Comparison of ENCODE assay signal across 20 mouse cellular contexts in the genomic region with DNA sequence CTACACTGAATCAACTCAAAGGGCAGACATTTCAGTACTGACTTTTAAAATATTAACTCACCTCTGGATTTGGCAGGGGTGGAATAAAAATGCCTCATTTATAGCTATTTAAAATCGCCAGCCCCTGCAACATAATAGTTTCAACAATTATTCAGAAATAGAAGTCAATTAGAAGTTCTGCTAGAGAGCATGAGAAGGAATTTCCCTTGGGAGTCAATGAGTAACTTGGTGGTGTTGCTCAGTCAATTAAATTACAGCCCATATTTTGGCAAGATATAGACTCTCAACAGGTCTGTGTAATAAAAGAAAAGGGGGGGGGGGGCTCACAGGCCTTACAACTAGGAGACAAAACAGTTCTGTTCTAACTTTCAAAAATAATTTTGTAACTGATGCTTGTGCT.
"Had no signal": no experiment of that assay in that cellular context is flagged by ENCODE, and none has a peak within 500 bp of the region (broad histone marks: within the 10 kb centered on the region; RNA-seq: fewer than 3 reads in every experiment).

No protein-coding gene starts in this region.

- H3K9ac ChIP-seq: forebrain, postnatal 0 days; heart, embryonic 13.5 days; heart, embryonic 15.5 days; hindbrain, embryonic 13.5 days; hindbrain, embryonic 15.5 days; limb, embryonic 15.5 days; liver, embryonic 12.5 days; liver, embryonic 14.5 days had no signal

- ATAC-seq: forebrain, postnatal 0 days; hindbrain, postnatal 0 days; intestine, embryonic 16.5 days; liver, embryonic 12.5 days had no signal

- H3K4me1 ChIP-seq: heart, embryonic 15.5 days; liver, embryonic 12.5 days had no signal

- H3K27me3 ChIP-seq: hindbrain, embryonic 15.5 days; limb, embryonic 15.5 days; liver, embryonic 12.5 days had no signal

- H3K4me3 ChIP-seq: heart, adult 2 months; heart, embryonic 13.5 days; heart, embryonic 15.5 days; hindbrain, embryonic 13.5 days; hindbrain, embryonic 15.5 days; left cerebral cortex, adult 2 months; limb, embryonic 15.5 days; liver, embryonic 12.5 days had no signal

- H3K9me3 ChIP-seq: heart, embryonic 13.5 days; heart, embryonic 15.5 days; hindbrain, embryonic 13.5 days; hindbrain, embryonic 15.5 days; limb, embryonic 15.5 days; liver, embryonic 12.5 days had no signal

- H3K36me3 ChIP-seq: heart, embryonic 13.5 days; heart, embryonic 15.5 days; hindbrain, embryonic 13.5 days; hindbrain, embryonic 15.5 days; limb, embryonic 15.5 days; liver, embryonic 12.5 days had no signal

- H3K27ac ChIP-seq: heart, adult 2 months; heart, embryonic 13.5 days; heart, embryonic 15.5 days; hindbrain, embryonic 13.5 days; hindbrain, embryonic 15.5 days; hindbrain, postnatal 0 days; left cerebral cortex, adult 2 months; limb, embryonic 15.5 days; liver, embryonic 12.5 days; liver, embryonic 14.5 days had no signal

- H3K4me2 ChIP-seq: heart, embryonic 11.5 days; heart, embryonic 13.5 days; heart, embryonic 15.5 days; hindbrain, embryonic 13.5 days; hindbrain, embryonic 15.5 days; limb, embryonic 15.5 days; liver, embryonic 12.5 days had no signal

- DNase-seq: forebrain, postnatal 0 days; gastrocnemius, postnatal 14 days; gastrocnemius, postnatal 36 days; heart, adult 2 months; heart, postnatal 14 days; heart, postnatal 36 days; kidney, adult 18-20 months; layer of hippocampus, adult 9-11 months; lung, adult 18-20 months had no signal
